Mouse (Mus musculus) ovary, postnatal 14 days (tissue): ENCODE results near the gene Nek8.

ENCODE experiments used
- DNase-seq: peaks from one replicate; pipeline ENCODE4 v3.0.0; 2022; ENCODE audit warnings: low spot score

Nek8 gene

DNA sequence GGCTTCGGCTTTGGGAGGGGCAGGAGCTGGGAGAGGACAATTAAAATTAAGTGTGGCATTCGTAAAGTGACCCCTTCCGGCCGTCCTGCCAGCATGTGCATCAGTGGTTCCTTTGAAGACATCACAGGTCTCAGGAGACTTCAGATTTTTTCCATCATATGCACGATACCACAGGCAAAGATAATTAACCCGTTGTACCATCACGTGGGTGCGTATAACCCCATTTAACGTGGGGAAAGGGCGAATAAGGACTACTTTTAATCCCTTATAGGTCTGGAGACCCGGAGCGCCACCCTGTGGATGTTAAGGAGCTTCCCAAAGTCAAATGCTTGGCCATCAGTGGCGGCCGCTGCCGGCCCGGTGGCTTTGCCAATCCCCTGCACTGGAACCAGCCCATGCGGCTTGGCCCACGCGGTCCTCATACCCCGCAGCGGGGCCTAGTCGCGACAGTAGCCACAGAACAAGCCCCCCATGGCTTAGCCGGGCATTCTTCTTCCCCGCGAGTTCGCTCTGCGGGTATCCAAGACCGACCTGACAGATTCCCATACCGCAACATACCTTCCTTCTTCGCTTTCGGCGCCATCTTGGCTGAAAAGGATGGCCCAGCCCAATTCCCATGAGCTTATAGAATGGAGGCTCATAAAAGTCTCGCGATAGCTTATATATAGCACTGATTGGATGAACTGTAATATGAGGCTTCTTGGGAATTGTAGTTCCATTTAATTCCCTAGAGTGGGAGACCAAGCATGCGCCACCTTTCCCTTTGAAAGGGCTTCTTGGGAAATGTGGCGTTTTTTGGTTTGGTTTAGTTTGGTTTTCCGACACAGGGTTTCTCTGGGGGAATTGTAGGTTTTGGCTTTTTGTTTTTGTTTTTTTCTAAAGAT is 6.7 kb upstream of the Nek8 start, which contains the start of gene Rpl23a:
TSS of gene Rpl23a (minus strand) at position 624 of the 884 bp plus-strand sequence.
- peak; percentile 70 for DNase-seq

DNA sequence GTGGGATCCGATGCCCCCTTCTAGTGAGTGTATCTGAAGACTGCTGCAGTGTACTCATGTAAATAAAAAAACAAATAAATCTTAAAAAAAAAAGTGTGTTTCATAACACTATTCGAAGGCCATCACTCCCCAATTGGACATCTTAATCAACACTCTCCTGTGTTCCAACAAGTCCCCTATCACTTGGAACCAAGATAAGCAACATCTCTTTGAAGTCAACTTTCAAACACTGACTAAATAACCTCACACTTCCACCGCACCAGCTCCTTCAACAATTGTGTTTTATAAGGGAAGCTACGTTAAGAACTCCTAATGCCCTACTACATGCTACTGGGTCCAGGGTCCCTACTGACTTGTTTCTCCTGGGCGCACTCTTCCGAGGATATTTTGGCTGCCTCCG is 6.0 kb upstream of the Nek8 start:
- DNase-seq = no peak

GRCm38 (mm10) chr11:78181830-78182357 is 5.4 kb upstream of the Nek8 start:
- DNase-seq = no peak

DNA sequence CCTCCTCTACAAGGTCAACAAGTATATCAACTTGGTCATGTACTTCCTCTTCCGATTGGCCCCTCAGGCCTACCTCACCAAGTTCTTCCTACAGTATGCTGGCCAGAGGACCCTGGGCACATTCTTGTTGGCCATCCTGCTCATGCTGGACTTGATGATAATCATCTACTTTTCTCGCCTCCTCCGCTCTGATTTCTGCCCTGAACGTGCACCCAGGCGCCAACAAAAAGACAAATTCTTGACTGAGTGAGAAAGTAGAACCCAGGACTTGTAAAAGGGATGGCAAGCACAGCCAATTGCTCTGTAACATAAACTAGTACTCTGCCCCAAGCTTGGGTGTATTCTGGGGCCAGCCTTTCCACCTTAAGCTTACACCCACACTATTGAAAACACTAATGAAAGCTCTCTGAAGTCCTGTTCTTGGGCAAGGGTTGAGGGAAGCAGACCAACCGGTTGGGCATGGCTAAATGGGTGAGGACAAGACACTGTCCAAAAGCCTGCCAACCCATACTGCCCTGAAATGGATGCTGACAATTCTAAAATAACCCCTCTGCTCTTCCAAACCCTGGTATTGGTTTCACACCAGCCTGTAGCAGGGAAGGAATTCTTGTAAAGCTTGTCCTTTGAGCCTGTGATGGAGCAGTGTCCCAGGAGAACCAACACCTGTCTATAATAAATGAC is 3.7 kb upstream of the Nek8 start:
- DNase-seq = no peak

- DNase-seq = no peak
Measured at GRCm38 (mm10) chr11:78179438-78179999, 3.0 kb upstream of the Nek8 start.

DNA sequence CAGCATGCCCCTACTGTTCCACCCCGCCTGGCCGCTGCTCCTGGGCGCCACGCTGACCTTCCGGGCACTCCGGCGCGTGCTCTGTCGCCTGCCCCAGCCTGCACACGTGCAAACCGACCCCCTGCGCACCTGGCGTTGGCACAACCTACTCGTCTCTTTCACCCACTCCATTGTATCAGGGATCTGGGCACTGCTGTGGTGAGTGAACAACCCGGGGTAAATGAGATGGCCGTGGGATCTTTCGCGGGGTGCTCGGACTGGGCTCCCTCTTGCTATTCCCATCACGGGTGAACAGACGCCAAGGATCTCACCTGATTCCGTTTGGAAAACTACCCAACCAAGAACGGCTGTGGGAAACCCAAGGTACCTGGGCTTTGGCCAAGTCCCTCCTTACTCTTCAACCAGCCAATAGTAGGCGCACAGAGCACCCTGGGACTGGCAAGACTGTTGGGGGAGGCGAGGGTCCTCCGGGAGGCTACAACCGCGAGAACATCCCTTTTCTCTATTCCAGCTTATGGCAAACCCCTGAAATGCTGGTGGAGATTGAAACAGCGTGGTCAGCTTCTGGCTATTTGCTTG is 2.5 kb upstream of the Nek8 start:
- peak; percentile 66 for DNase-seq

- peak; percentile 98 for DNase-seq
Measured at GRCm38 (mm10) chr11:78177903-78178858, 1.7 kb upstream of the Nek8 start.

GRCm38 (mm10) chr11:78177437-78177836 is 962 bp upstream of the Nek8 start:
- no peak for DNase-seq

DNA sequence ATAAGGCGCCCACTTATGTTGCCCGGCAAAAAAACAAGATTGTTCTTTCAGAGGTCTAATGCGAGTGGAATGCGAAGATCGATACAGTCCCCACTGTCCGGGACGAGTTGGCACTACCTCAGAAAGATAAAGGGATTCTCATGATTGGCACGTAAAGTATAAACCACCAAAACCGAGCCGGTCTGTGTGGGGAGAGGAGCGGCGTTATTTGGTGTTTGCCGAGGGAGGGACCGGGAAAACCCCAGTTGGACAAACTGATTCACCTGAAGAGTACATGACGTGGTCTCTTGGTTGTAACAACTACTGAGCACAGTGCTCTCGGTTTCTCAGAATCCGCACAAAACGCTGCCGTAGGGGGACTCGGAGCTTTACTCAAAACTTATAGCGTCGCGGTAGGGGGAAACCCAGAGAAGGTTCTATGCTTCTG is 443 bp upstream of the Nek8 start:
- no peak for DNase-seq

GRCm38 (mm10) chr11:78175771-78176401 is 589 bp downstream of the Nek8 start:
- DNase-seq = no peak

DNA sequence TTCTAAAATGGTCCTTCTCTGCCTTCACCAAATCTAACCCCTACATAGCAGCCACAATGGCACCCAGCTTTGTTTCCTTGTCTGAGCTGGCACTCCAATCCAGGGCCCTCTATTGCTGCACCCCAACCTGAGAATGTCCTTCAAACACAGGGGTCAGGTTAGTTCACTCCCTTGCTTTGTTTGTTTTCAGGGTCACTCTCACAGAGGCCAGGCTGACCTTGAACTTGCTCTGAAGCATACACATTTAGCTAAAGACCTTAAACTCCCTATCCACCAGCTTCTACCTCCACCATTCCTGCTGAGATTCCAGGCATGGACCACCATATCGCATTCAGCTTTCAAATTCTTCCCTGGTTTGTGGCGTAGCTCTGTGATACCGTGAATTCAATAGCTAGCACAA is 2.0 kb downstream of the Nek8 start:
- no peak for DNase-seq

GRCm38 (mm10) chr11:78172748-78173383 is 3.6 kb downstream of the Nek8 start:
- DNase-seq = no peak

GRCm38 (mm10) chr11:78172034-78172747 is 4.3 kb downstream of the Nek8 start:
- no peak for DNase-seq

DNA sequence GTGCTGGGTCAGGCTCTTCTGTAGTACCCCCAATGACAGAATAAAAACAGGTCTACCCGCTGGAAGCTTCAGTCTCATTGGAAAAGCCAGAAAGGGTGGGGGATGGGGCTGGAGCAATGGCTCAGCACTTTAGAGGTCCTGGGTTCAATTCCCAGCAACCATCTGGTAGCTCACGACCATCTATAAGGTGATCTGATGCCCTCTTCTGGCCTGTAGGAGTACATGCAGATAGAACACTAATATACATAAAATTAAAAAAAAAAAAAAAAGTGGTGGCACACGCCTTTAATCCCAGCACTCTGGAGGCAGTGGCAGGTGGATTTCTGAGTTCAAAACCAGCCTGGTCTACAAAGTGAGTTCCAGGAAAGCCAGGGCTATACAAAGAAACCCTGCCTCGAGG is 5.1 kb downstream of the Nek8 start:
- DNase-seq = no peak

- no peak for DNase-seq
Measured at GRCm38 (mm10) chr11:78170306-78170705, 6.2 kb downstream of the Nek8 start.

GRCm38 (mm10) chr11:78168541-78169468 is 7.7 kb downstream of the Nek8 start:
- DNase-seq = no peak

DNA sequence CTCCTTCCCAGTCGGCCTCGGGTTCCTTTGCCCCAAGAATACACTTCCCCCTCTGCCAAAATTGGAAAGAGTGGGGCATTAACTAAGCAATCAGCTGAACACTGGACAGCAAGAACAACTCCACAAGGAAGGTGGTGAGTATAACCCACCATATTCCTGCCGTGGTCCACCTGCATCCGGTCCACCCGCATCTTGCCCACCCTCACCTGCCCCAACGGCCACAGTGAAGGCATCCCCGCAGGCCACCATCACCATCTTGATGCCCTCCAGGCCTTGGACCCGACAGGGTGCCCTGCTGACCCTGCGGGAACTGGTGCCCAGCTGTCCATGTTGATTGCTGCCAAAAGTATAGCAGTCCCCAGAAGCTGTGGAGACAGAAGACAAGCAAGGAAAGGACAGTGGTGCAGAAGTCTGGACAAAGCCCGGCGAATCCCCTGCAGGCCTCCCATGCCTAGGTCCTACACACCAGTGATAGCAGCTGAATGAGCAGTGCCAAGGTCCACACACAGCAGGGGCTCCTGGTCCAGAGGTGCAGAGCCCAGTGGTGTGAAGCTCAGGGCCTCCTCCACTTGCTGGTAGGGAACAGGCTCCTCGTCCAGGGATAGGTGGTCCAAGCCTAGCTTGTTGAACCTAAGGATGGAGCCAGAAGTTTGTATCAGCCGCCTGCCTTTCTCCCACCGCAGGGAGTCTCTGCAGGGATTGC is 9.1 kb downstream of the Nek8 start:
- DNase-seq = no peak

DNA sequence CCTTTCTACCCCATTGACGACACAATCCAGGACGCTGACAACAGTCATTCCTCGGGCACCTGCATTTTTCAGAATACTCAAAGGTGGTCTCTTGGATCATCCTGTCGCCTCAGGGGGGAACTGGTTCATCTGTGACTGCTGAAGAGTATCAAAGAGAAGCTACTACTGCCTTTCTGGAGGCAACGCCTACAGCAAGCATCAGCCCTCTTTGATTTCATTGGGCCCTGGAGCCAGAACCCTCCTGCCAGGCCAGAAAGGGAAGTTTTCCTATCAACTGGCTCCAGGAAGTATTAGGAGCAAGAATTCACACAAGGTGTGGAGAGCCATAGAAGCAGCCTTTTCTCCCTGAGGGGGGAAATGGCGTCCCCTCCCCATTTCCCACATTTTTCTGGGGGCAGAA is 9.8 kb downstream of the Nek8 start:
- DNase-seq = no peak
